Mouse (Mus musculus) inflammation-experienced regulatory T-cells, adult 16 weeks (primary cell): ENCODE results near the gene Hacl1. TPM values are rescaled to one million over a fixed set of nuclear protein-coding genes. Genes with fewer than 3 reads are reported as not detected.

Experiments
- polyA plus RNA-seq: library from polyadenylated mRNA; unstranded; fragments of 100-300 nt; shearing (Covaris generic); gene quantifications from one replicate; pipeline ENCODE4 v1.2.1, GENCODE M21; 2017

Hacl1 gene
- polyA plus RNA-seq, result 36.1 TPM

GRCm38 (mm10) chr14:31640890-31641505 is at the start of gene Hacl1, which contains the start of gene Btd:
Hacl1 (minus strand) TSS chr14:31641286.
Btd (plus strand) TSS chr14:31641028.

GRCm38 (mm10) chr14:31640346-31640889 is 668 bp downstream of the Hacl1 start, which contains the start of gene Gm49387:
Gm49387 (minus strand) TSS chr14:31640878.

DNA sequence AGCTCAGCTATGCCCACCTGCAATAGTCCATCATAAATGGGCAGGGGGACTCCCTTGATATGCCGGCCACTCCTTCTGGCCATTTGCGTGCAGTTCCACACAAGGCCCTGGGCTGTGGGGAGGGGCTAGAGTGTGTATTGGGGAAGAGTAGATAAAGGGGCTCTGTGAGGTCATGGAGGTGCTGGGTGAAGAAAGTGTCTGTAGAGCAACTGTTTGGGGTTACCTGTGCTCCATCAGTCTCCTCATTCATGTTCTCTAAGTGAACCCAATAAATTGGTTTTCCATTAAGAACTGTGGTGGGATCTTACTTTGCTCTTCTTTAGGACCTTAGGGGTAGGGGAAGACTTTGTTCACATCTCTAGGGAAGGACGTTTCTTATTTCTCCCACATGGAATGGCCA is 49.8 kb downstream of the Hacl1 start, which contains the start of gene Colq:
TSS of gene Colq (minus strand) at position 101 of the 400 bp plus-strand sequence.

Other genes starting within 250 kb of the Hacl1 start
- 40.5 TPM for gene Sh3bp5, start 205.2 kb downstream of the Hacl1 start, polyA plus RNA-seq
- gene Eaf1, start 146.9 kb downstream of the Hacl1 start, polyA plus RNA-seq, result 38.0 TPM
- 77.1 TPM for gene Mettl6, start 146.2 kb downstream of the Hacl1 start, polyA plus RNA-seq
- 10.0 TPM for gene Colq, start 49.9 kb downstream of the Hacl1 start, polyA plus RNA-seq
- gene Gm49387, start 408 bp downstream of the Hacl1 start, polyA plus RNA-seq, result not detected
- gene Btd, start 258 bp downstream of the Hacl1 start, polyA plus RNA-seq, result 29.7 TPM
- gene Ankrd28, start 189.4 kb upstream of the Hacl1 start, polyA plus RNA-seq, result 15.4 TPM